Comparison of ENCODE assay signal across 10 mouse cellular contexts in genomic region chr10:86359699-86360098, GRCm38 (mm10). TPM values are rescaled to one million over a fixed set of nuclear protein-coding genes. Genes with fewer than 3 reads are reported as not detected.
DNase-seq lines count a peak whose midpoint lies in the region; ATAC-seq lines count a peak whose summit lies in the region.
"Had no signal": no experiment of that assay in that cellular context is flagged by ENCODE, and none has a peak within 500 bp of the region (broad histone marks: within the 10 kb centered on the region; RNA-seq: fewer than 3 reads in every experiment).

No protein-coding gene starts in this region.

- 39% methylated on average over 4 of the region's 4 CpGs for WGBS in hindbrain, embryonic 16.5 days
- WGBS in hindbrain, embryonic 13.5 days: 64% methylated on average over 4 of the region's 4 CpGs

- H3K4me3 ChIP-seq in hindbrain, embryonic 16.5 days (ENCODE audit: low read length): no peak overlapping the region
- no peak overlapping the region for H3K4me3 ChIP-seq in hindbrain, embryonic 13.5 days
- H3K4me3 ChIP-seq: liver, embryonic 13.5 days had no signal

- H3K9ac ChIP-seq in hindbrain, embryonic 16.5 days (ENCODE audit: low read depth, low read length): no peak overlapping the region
- no peak overlapping the region for H3K9ac ChIP-seq in hindbrain, embryonic 13.5 days
- H3K9ac ChIP-seq: liver, embryonic 13.5 days had no signal

- 0 out of 2 replicates have a peak overlapping the region, but pooled peaks have one; percentile 7 for H3K27ac ChIP-seq in hindbrain, embryonic 16.5 days (ENCODE audit: low read depth, low read length)
- no peak overlapping the region for H3K27ac ChIP-seq in hindbrain, embryonic 13.5 days
- H3K27ac ChIP-seq: liver, embryonic 13.5 days had no signal

- peak; percentile 21 for DNase-seq in right cerebral cortex, postnatal 4 days
- no peak for DNase-seq in right cerebral cortex, postnatal 36 days (ENCODE audit: low spot score in 2 of 2)
- DNase-seq in cerebellum, postnatal 14 days: peak; percentile 87 to 90
- DNase-seq in frontal cortex, postnatal 25 days (ENCODE audit: low spot score in 2 of 2): no peak
- DNase-seq in urinary bladder, adult 18-20 months (ENCODE audit: low spot score in 2 of 2): no peak
- DNase-seq: liver, embryonic 13.5 days; right cerebral cortex, postnatal 25 days; thymus, postnatal 4 days had no signal

- ATAC-seq in hindbrain, embryonic 16.5 days: peak; percentile 35
- ATAC-seq in hindbrain, embryonic 13.5 days (ENCODE audit: low FRiP score): no peak

- H3K36me3 ChIP-seq in hindbrain, embryonic 16.5 days (ENCODE audit: control insufficient read depth, insufficient read depth, low read length): no peaks in the 10 kb centered on the region
- no peaks in the 10 kb centered on the region for H3K36me3 ChIP-seq in hindbrain, embryonic 13.5 days
- H3K36me3 ChIP-seq: liver, embryonic 13.5 days had no signal

- H3K9me3 ChIP-seq in hindbrain, embryonic 16.5 days (ENCODE audit: control insufficient read depth, low read length): no peaks in the 10 kb centered on the region
- no peaks in the 10 kb centered on the region for H3K9me3 ChIP-seq in hindbrain, embryonic 13.5 days
- H3K9me3 ChIP-seq: liver, embryonic 13.5 days had no signal

- H3K4me2 ChIP-seq in hindbrain, embryonic 16.5 days (ENCODE audit: low read length): no peak overlapping the region
- no peak overlapping the region for H3K4me2 ChIP-seq in hindbrain, embryonic 13.5 days
- H3K4me2 ChIP-seq: liver, embryonic 13.5 days had no signal

- peaks cover 4% of the 10 kb centered on the region; the same call in 1 of the 2 replicates for H3K4me1 ChIP-seq in hindbrain, embryonic 16.5 days (ENCODE audit: control insufficient read depth, insufficient read depth, low read depth, low read length)
- H3K4me1 ChIP-seq in hindbrain, embryonic 13.5 days (replicated peaks): no peaks in the 10 kb centered on the region

- no peaks in the 10 kb centered on the region for H3K27me3 ChIP-seq in hindbrain, embryonic 16.5 days (replicated peaks; ENCODE audit: control insufficient read depth, insufficient read depth, low read length)
- H3K27me3 ChIP-seq in hindbrain, embryonic 13.5 days: no peaks in the 10 kb centered on the region
- H3K27me3 ChIP-seq: liver, embryonic 13.5 days had no signal

RNA-seq across cellular contexts. Expression of gene Timp3, which starts 59.5 kb away (rescaled TPM):
- 56.1 and 58.9 TPM in 2 replicates for polyA plus RNA-seq in hindbrain, embryonic 16.5 days (2015; fragmentation: Nextera tagmentation; extraction: Ambion mirVana)
- 32.3 and 37.1 TPM in 2 replicates for polyA plus RNA-seq in hindbrain, embryonic 13.5 days (2015; fragmentation: Nextera tagmentation; extraction: Ambion mirVana)

Comparison
In these comparisons a context has a peak if more than half of its experiments do, and no peak if none do; other contexts are left out.
1. DNase-seq: peak in right cerebral cortex, postnatal 4 days (single experiment) and cerebellum, postnatal 14 days (2 of 2); none in right cerebral cortex, postnatal 36 days (0 of 2), frontal cortex, postnatal 25 days (0 of 2) and urinary bladder, adult 18-20 months (0 of 2).